Mouse (Mus musculus): ENCODE results near the gene Rbms3.

The Rbms3 gene

GRCm38 (mm10) chr9:116702611-116703010 is 927.1 kb downstream of the Rbms3 start:
- DNase-seq, result no peak

- no peak for DNase-seq
Measured at GRCm38 (mm10) chr9:116701511-116702179, 928.1 kb downstream of the Rbms3 start.

- DNase-seq, result no peak
Measured at GRCm38 (mm10) chr9:116688615-116689014, 941.1 kb downstream of the Rbms3 start.

- no peak for DNase-seq
Measured at GRCm38 (mm10) chr9:116677142-116677541, 952.6 kb downstream of the Rbms3 start.

- DNase-seq, result no peak
Measured at GRCm38 (mm10) chr9:116676445-116676844, 953.3 kb downstream of the Rbms3 start.

GRCm38 (mm10) chr9:116674191-116674590 is 955.5 kb downstream of the Rbms3 start:
- no peak for DNase-seq

- no peak for DNase-seq
Measured at GRCm38 (mm10) chr9:116661026-116661425, 968.7 kb downstream of the Rbms3 start.

GRCm38 (mm10) chr9:116659936-116660335 is 969.8 kb downstream of the Rbms3 start:
- DNase-seq, result no peak

GRCm38 (mm10) chr9:116657141-116657540 is 972.6 kb downstream of the Rbms3 start:
- DNase-seq, result no peak

GRCm38 (mm10) chr9:116651414-116651813 is 978.3 kb downstream of the Rbms3 start:
- DNase-seq, result no peak

GRCm38 (mm10) chr9:116649955-116650354 is 979.8 kb downstream of the Rbms3 start:
- DNase-seq, result no peak

- DNase-seq, result no peak
Measured at GRCm38 (mm10) chr9:116649086-116649792, 980.5 kb downstream of the Rbms3 start.

- DNase-seq, result no peak
Measured at GRCm38 (mm10) chr9:116644616-116645015, 985.1 kb downstream of the Rbms3 start.

- DNase-seq, result no peak
Measured at GRCm38 (mm10) chr9:116640302-116640679, 989.4 kb downstream of the Rbms3 start.

- DNase-seq, result no peak
Measured at GRCm38 (mm10) chr9:116639597-116640301, 990.0 kb downstream of the Rbms3 start.

GRCm38 (mm10) chr9:116633786-116634185 is 995.9 kb downstream of the Rbms3 start:
- no peak for DNase-seq

GRCm38 (mm10) chr9:116633075-116633474 is 996.6 kb downstream of the Rbms3 start:
- DNase-seq, result no peak

- no peak for DNase-seq
Measured at GRCm38 (mm10) chr9:116631816-116632215, 997.9 kb downstream of the Rbms3 start.

GRCm38 (mm10) chr9:116630805-116631204 is 998.9 kb downstream of the Rbms3 start:
- no peak for DNase-seq

- DNase-seq, result no peak
Measured at GRCm38 (mm10) chr9:116620434-116620833, 1009.3 kb downstream of the Rbms3 start.

- no peak for DNase-seq
Measured at GRCm38 (mm10) chr9:116618886-116619285, 1010.8 kb downstream of the Rbms3 start.

GRCm38 (mm10) chr9:116613276-116613675 is 1016.4 kb downstream of the Rbms3 start:
- DNase-seq, result no peak

- no peak for DNase-seq
Measured at GRCm38 (mm10) chr9:116596046-116596445, 1033.7 kb downstream of the Rbms3 start.

- DNase-seq, result no peak
Measured at GRCm38 (mm10) chr9:116592486-116592885, 1037.2 kb downstream of the Rbms3 start.

All from cerebellum, postnatal 36 days (tissue).